Mouse (Mus musculus) cortical plate, adult 2 months (tissue): ENCODE results near the gene Nlgn1.

Source experiments
- CTCF ChIP-seq: fragments of 200-500 bp; IDR thresholded peaks from 2 replicates; pipeline ENCODE4 v1.5.1; 2011; ENCODE audit warnings: mild to moderate bottlenecking, control low read depth, low read length; ENCODE audit not compliant: insufficient read depth; ENCODE audit errors: extremely low read depth
- POLR2A ChIP-seq: fragments of 200-500 bp; IDR thresholded peaks from 2 replicates; pipeline ENCODE4 v1.6.1; 2011; ENCODE audit warnings: mild to moderate bottlenecking, low read length, control low read depth; ENCODE audit not compliant: insufficient read depth; ENCODE audit errors: extremely low read depth

GRCm38 (mm10) chr3:26332400-26333238 is at the start of gene Nlgn1:
- TF ChIP-seq POLR2A (no peak), CTCF (no peak)
